Mouse (Mus musculus) cerebellum, adult 2 months (tissue): ENCODE results near the gene Ppp5c. TPM values are rescaled to one million over a fixed set of nuclear protein-coding genes. Genes with fewer than 3 reads are reported as not detected.

Experiments used
- DNase-seq, 2 experiments: peaks; one replicate each; pipeline ENCODE4 v3.0.0; 2021
- H3K27ac ChIP-seq: fragments of 200-500 bp; 2 replicates; pipeline ENCODE4 v1.5.1; 2012; ENCODE audit warnings: low read length, control low read depth, inconsistent platforms; ENCODE audit not compliant: insufficient read depth
- H3K27me3 ChIP-seq: fragments of 200-500 bp; 2 replicates; pipeline ENCODE4 v1.6.1; 2012; ENCODE audit warnings: inconsistent platforms, mild to moderate bottlenecking, low read length, moderate library complexity; ENCODE audit not compliant: control insufficient read depth, insufficient read depth
- H3K4me1 ChIP-seq: fragments of 200-500 bp; 2 replicates; pipeline ENCODE4 v1.6.1; 2011; ENCODE audit warnings: low read length; ENCODE audit not compliant: control insufficient read depth, insufficient read depth
- H3K4me3 ChIP-seq: fragments of 200-500 bp; replicated peaks from 2 replicates; pipeline ENCODE3; 2011; ENCODE audit warnings: mild to moderate bottlenecking, low read depth, low read length, control low read depth; ENCODE audit not compliant: insufficient read depth
- CTCF ChIP-seq: fragments of 200-500 bp; IDR thresholded peaks from 2 replicates; pipeline ENCODE4 v1.5.1; 2011; ENCODE audit warnings: low read depth, mild to moderate bottlenecking, control low read depth, low read length, moderate library complexity, borderline replicate concordance; ENCODE audit not compliant: insufficient read depth
- POLR2A ChIP-seq: fragments of 200-500 bp; IDR thresholded peaks from 2 replicates; pipeline ENCODE4 v1.6.1; 2011; ENCODE audit warnings: low read length, control low read depth, borderline replicate concordance; ENCODE audit not compliant: insufficient read depth
- WGBS: fragments of 180-500 bp; shearing (Covaris S2); methylation state at CpG from one replicate; pipeline ENCODE4 v1.1.7; 2018; 5-methylcytosine and 5-hydroxymethylcytosine counted together
- polyA plus RNA-seq: library from polyadenylated mRNA; depleted of rRNA; stranded (reverse); fragments of >200 nt; gene quantifications from 2 replicates; pipeline ENCODE4 v1.2.3, GENCODE M21; 2012

Ppp5c gene
- polyA plus RNA-seq, 1 experiment, result 306 TPM

- Histone ChIP-seq H3K27me3 (no peaks in the 10 kb centered on the region), H3K4me1 (peaks cover 6% of the 10 kb centered on the region; the same call in 1 of the 2 replicates), H3K27ac (no peak overlapping the region), H3K4me3 (no peak overlapping the region)
- TF ChIP-seq POLR2A (no peak), CTCF (no peak)
- no peak for DNase-seq
- WGBS, result 87% methylated on average over 5 of the region's 5 CpGs
Measured at GRCm38 (mm10) chr7:17047041-17047682, 19.4 kb upstream of the Ppp5c start.

- TF ChIP-seq POLR2A (no peak), CTCF (no peak)
- WGBS, result 47% methylated on average over 1 of the region's 1 CpGs
- Histone ChIP-seq H3K27ac (no peak overlapping the region), H3K4me3 (no peak overlapping the region), H3K4me1 (peaks cover 6% of the 10 kb centered on the region; the same call in 1 of the 2 replicates), H3K27me3 (no peaks in the 10 kb centered on the region)
- DNase-seq, result no peak
Measured at GRCm38 (mm10) chr7:17045743-17046142, 18.0 kb upstream of the Ppp5c start.

DNA sequence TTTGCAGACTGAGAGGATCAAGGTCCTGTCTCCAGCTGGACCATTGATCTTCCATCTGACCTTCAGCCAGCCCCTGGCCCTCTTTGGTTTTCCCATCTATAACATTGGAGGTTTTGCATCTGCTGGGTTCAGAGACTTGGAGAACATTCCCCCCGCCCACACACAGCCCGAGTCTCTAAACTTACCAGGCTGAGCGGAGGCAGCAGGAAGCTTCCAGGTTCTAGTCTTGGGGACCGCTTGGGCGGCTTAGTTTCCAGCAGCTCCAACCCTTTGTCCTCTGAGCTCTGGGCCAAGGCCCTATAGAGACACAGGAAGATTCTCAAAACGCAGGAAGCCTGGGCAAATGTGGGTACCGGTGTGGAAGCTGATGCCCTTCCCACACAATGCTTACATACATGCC is 11.6 kb upstream of the Ppp5c start:
- Histone ChIP-seq H3K27me3 (no peaks in the 10 kb centered on the region), H3K27ac (no peak overlapping the region), H3K4me3 (no peak overlapping the region), H3K4me1 (peaks cover 2% of the 10 kb centered on the region; the same call in 1 of the 2 replicates)
- no peak for TF ChIP-seq POLR2A
- no peak for TF ChIP-seq CTCF
- WGBS, result 91% methylated on average over 7 of the region's 7 CpGs
- DNase-seq, result no peak

GRCm38 (mm10) chr7:17038018-17038695 is 10.4 kb upstream of the Ppp5c start:
- no peak overlapping the region for H3K4me3 ChIP-seq
- H3K4me1 ChIP-seq, result no peaks in the 10 kb centered on the region; the same call in 1 of the 2 replicates
- no peak for TF ChIP-seq CTCF
- no peak for TF ChIP-seq POLR2A
- H3K27me3 ChIP-seq, result no peaks in the 10 kb centered on the region
- no peak overlapping the region for H3K27ac ChIP-seq
- DNase-seq, result no peak
- WGBS, result 48% methylated on average over 9 of the region's 9 CpGs

GRCm38 (mm10) chr7:17030239-17030638 is 2.5 kb upstream of the Ppp5c start:
- TF ChIP-seq POLR2A (no peak), CTCF (no peak)
- 79% methylated on average over 7 of the region's 7 CpGs for WGBS
- Histone ChIP-seq H3K27ac (no peak overlapping the region), H3K27me3 (no peaks in the 10 kb centered on the region), H3K4me3 (no peak overlapping the region), H3K4me1 (peaks cover 9% of the 10 kb centered on the region)
- DNase-seq, result no peak

DNA sequence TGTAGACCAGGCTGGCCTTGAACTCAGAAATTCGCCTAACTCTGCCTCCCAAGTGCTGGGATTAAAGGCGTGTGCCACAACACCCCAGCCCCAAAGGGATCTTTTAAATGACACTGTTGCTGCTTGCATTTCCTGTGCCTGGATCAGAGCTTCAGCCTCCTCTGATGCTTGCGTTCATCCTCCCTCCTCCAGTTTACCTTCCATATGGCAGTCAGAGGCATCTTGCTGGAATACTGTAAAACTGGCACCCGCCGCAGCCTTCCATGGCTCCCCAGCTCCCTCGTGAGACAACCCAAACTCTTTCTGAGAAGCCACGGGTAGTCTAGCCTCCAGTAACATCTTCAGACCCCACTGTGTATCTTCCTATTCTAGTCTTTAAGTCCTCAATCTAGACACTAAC is 1.2 kb upstream of the Ppp5c start:
- Histone ChIP-seq H3K27ac (no peak overlapping the region), H3K27me3 (no peaks in the 10 kb centered on the region), H3K4me3 (no peak overlapping the region), H3K4me1 (peaks cover 22% of the 10 kb centered on the region)
- 59% methylated on average over 7 of the region's 7 CpGs for WGBS
- no peak for DNase-seq
- no peak for TF ChIP-seq CTCF
- no peak for TF ChIP-seq POLR2A

DNA sequence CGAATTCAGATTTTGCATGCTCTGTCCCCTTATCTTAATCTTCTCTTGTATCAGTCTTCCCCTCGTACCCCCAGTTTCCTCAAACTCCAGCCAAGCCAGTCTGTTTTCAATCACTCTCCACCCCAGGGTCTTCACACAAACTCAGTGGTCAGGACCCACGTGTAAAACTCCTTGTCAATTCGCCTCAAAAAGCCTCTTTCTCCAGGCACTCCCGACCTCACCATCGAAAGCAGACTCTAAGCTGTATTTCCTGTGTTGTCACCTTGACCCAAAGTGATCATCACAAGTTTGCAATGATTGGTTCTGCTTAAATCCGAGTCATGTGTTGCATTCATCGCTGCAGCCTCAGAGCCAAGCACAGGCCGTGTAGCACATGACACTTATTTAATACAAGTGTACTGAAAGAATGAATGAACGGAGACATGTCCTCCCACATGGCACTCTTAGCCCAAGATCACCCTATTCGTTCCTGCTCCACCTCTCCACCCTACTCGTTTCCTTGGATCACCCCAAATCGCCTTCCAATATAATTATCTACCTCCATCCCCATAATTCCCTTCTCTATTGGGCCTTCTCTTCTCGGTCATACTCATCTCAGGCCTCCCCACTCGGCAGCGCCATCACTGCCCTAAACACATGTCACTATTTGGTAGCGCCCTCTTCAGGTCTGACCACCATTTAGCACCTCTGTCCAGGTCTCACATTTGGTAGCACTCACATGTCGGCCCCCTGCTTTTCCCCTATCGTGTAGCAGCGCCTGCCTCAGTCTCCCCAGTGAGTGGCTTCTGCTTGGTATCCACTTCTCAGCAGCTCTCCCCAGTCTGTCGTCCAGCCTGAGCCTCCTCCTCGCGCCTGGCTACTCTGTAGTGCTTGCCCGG is 775 bp downstream of the Ppp5c start:
- WGBS, result 4% methylated on average over 24 of the region's 24 CpGs
- peak in 1 of 2 experiments; percentile 85 for DNase-seq
- TF ChIP-seq CTCF, result peak; percentile 65; the same call in 1 of the 2 replicates
- no peak for TF ChIP-seq POLR2A
- Histone ChIP-seq H3K27me3 (no peaks in the 10 kb centered on the region), H3K4me3 (peak overlapping the region; percentile 88), H3K27ac (peak overlapping the region; percentile 71), H3K4me1 (peaks cover 42% of the 10 kb centered on the region)

DNA sequence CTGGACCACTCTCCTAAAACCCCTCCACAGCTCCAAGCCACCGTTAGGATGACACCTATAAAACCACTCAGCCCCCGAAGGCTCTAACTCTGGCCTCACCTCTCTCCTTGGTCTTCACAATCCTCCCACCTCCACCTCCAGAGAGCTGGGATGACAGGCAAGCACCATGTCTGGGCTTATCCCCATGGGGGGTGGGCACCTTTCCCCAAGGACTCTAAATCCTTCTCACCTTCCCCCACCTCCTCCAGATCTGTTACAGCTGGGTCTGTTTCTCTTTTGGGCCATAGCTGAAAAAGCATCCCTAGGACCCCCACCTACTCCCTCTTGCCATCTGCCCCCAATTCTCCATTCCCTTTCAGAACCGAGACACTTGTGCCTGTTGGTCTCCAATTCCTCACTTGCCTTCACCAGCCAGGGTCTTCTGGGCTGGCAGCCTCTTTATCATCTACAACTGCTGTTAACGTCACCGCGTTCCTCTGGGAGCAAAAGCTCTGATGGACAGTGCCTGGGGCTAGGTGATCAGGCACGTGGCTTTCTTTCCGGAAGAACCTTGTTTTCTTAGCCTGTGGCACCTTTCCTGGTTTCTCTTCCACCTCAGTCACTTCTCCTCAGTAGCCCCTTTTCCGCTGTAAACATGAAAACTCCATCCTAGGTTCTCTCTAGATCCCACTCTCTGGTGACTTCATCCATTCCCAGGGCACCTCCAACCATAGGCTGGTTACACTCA is 1.7 kb downstream of the Ppp5c start:
- DNase-seq, result peak; percentile 35 to 42
- Histone ChIP-seq H3K4me1 (peaks cover 51% of the 10 kb centered on the region), H3K27me3 (no peaks in the 10 kb centered on the region), H3K27ac (peak overlapping the region; percentile 71), H3K4me3 (peak overlapping the region; percentile 88)
- TF ChIP-seq POLR2A (no peak), CTCF (no peak)
- whole genome bisulfite sequencing, result 28% methylated on average over 9 of the region's 9 CpGs
